Mouse (Mus musculus) ES-E14 (cell line): Measurements from ENCODE around the gene Gpr85. TPM values are rescaled to one million over a fixed set of nuclear protein-coding genes. Genes with fewer than 3 reads are reported as not detected.
A peak's percentile ranks its signal among the peaks of the same experiment; 100 is the strongest.

Experiments used
- DNase-seq: peaks from one replicate; pipeline ENCODE4 v3.0.0-alpha.2; 2013; ENCODE audit warnings: low read depth, low spot score
- H3K27ac ChIP-seq: 2 replicates; pipeline ENCODE4 v1.5.1; 2012; ENCODE audit warnings: low read depth, mild to moderate bottlenecking, low read length, moderate library complexity, mixed read lengths; ENCODE audit not compliant: poor library complexity, insufficient read depth, severe bottlenecking
- H3K36me3 ChIP-seq: 2 replicates; pipeline ENCODE4 v1.6.1; 2012; ENCODE audit warnings: mild to moderate bottlenecking, low read length, moderate library complexity, mixed read lengths; ENCODE audit not compliant: control insufficient read depth, poor library complexity, insufficient read depth, severe bottlenecking
- H3K4me1 ChIP-seq, 2 experiments: fragments of 150-350 bp in 1 of 2; sonication (generic) in 1 of 2; 2 replicates each; pipeline ENCODE4 v1.6.1; 2012; ENCODE audit warnings: low read length in 2 of 2, mild to moderate bottlenecking in 1 of 2, mixed read lengths in 1 of 2; ENCODE audit not compliant: control insufficient read depth in 2 of 2, insufficient read depth in 2 of 2, poor library complexity in 1 of 2
- H3K4me3 ChIP-seq, 2 experiments: fragments of 150-350 bp in 1 of 2; sonication (generic) in 1 of 2; 2 replicates each; pipeline ENCODE4 v1.5.1; 2012; ENCODE audit warnings: low read length in 2 of 2, low read depth in 1 of 2, mild to moderate bottlenecking in 1 of 2, mixed read lengths in 1 of 2; ENCODE audit not compliant: insufficient read depth in 1 of 2, poor library complexity in 1 of 2, severe bottlenecking in 1 of 2
- H3K9ac ChIP-seq: 2 replicates; pipeline ENCODE4 v1.6.1; 2012; ENCODE audit warnings: low read depth, mild to moderate bottlenecking, low read length, mixed read lengths; ENCODE audit not compliant: poor library complexity, insufficient read depth, severe bottlenecking
- H3K9me3 ChIP-seq: fragments of 150-350 bp; sonication (generic); 2 replicates; pipeline ENCODE4 v1.6.1; 2012; ENCODE audit warnings: low read depth, mild to moderate bottlenecking, low read length; ENCODE audit not compliant: control insufficient read depth, insufficient read depth
- CHD2 ChIP-seq: IDR thresholded peaks from 2 replicates; pipeline ENCODE4 v1.6.1; 2014; ENCODE audit warnings: mild to moderate bottlenecking, low read depth, low read length, inconsistent platforms
- HCFC1 ChIP-seq: IDR thresholded peaks from 2 replicates; pipeline ENCODE4 v1.6.1; 2012; ENCODE audit warnings: low read length, inconsistent platforms, borderline replicate concordance; ENCODE audit not compliant: insufficient read depth
- MAFK ChIP-seq: IDR thresholded peaks from 2 replicates; pipeline ENCODE4 v1.6.1; 2014; ENCODE audit warnings: mild to moderate bottlenecking, low read depth, low read length, inconsistent platforms; ENCODE audit not compliant: insufficient read depth
- ZC3H11A ChIP-seq: IDR thresholded peaks from 2 replicates; pipeline ENCODE4 v1.6.1; 2012; ENCODE audit warnings: low read depth, mild to moderate bottlenecking, inconsistent platforms, low read length, borderline replicate concordance
- ZNF384 ChIP-seq: IDR thresholded peaks from 2 replicates; pipeline ENCODE4 v1.6.1; 2012; ENCODE audit warnings: low read depth, low read length, inconsistent platforms
- in situ Hi-C, 2 experiments: fragments of 600-800 bp; cut with MboI; formaldehyde crosslinking; loops; one replicate each; pipeline ENCODE4 v1.15.1; 2025; ENCODE audit warnings: low sequenced_read_pairs in 2 of 2, inconsistent platforms in 1 of 2; ENCODE audit not compliant: unreplicated experiment in 2 of 2
- total RNA-seq: library from RNA; depleted of rRNA; stranded (reverse); fragments of 300-350 nt; gene quantifications from 2 replicates; pipeline ENCODE4 v1.2.3, GENCODE M21; 2012; rRNA removed

Gene Gpr85
- total RNA-seq: 1.0 and 1.2 TPM in 2 replicates

GRCm38 (mm10) chr6:13839345-13840054, at the start of gene Gpr85:
Gene Gpr85, minus strand, starts transcription at chr6:13839942.
- no peak within 1 kb of the TSS for H3K27ac ChIP-seq
- peak within 1 kb of the TSS; percentile 71 for H3K9ac ChIP-seq
- peaks cover 0 to 2% of the 10 kb centered on the region in 2 experiments; a peak in 1 of 4 replicates for H3K4me1 ChIP-seq
- no peak for TF ChIP-seq HCFC1
- no peak for TF ChIP-seq ZC3H11A
- no peak for TF ChIP-seq ZNF384
- TF ChIP-seq CHD2: no peak
- TF ChIP-seq MAFK: no peak
- peak within 1 kb of the TSS; percentile 69 to 73 for H3K4me3 ChIP-seq
- no peaks in the 10 kb centered on the region for H3K9me3 ChIP-seq
- H3K36me3 ChIP-seq: no peaks in the 10 kb centered on the region
- DNase-seq: no peak
- in situ Hi-C loops: no loop called here

- no peak for DNase-seq
- no peak for TF ChIP-seq MAFK
- TF ChIP-seq CHD2: no peak
- TF ChIP-seq HCFC1: no peak
- TF ChIP-seq ZNF384: no peak
- TF ChIP-seq ZC3H11A: no peak
- in situ Hi-C loops: no loop called here
- Histone ChIP-seq H3K4me1 (no peaks in the 10 kb centered on the region), H3K9ac (no peak overlapping the region), H3K36me3 (no peaks in the 10 kb centered on the region), H3K27ac (no peak overlapping the region), H3K9me3 (no peaks in the 10 kb centered on the region), H3K4me3 (no peak overlapping the region)
Measured at GRCm38 (mm10) chr6:13884877-13885592, 45.3 kb upstream of the Gpr85 start.

- Histone ChIP-seq H3K4me1 (no peaks in the 10 kb centered on the region), H3K36me3 (no peaks in the 10 kb centered on the region), H3K9me3 (no peaks in the 10 kb centered on the region), H3K4me3 (no peak overlapping the region), H3K9ac (no peak overlapping the region), H3K27ac (no peak overlapping the region)
- in situ Hi-C loops: no loop called here
- no peak for DNase-seq
- TF ChIP-seq ZC3H11A (no peak), CHD2 (no peak), MAFK (no peak), HCFC1 (no peak), ZNF384 (no peak)
Measured at GRCm38 (mm10) chr6:13882919-13883318, 43.2 kb upstream of the Gpr85 start.

GRCm38 (mm10) chr6:13873959-13874358, 34.2 kb upstream of the Gpr85 start:
- Histone ChIP-seq H3K4me1 (peaks cover 0 to 2% of the 10 kb centered on the region in 2 experiments; a peak in 1 of 4 replicates), H3K9me3 (no peaks in the 10 kb centered on the region), H3K9ac (no peak overlapping the region), H3K36me3 (no peaks in the 10 kb centered on the region), H3K4me3 (no peak overlapping the region), H3K27ac (no peak overlapping the region)
- no peak for DNase-seq
- in situ Hi-C loops: no loop called here
- TF ChIP-seq CHD2 (no peak), ZC3H11A (no peak), MAFK (no peak), HCFC1 (no peak), ZNF384 (no peak)
